Mouse (Mus musculus): ENCODE results near the gene Slc15a3.

DNA sequence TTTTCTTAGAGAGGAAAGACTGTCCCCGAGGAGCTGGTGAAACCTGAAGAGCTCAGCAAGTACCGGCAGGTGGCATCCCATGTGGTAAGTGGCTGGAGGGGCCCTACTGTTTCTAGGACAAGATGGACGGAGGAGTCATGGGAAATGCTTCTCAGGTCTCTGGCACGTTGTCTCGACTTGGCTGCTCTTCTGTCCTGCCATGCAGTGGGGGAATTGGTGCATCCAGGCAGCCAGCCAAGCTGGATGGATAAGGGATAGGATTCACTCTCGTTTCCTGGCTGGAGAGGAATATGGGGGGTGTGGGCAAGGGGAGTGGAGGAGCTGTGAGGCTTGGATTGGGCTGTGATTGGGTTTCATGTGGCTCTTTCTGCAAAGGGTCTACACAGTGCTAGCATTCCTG lies 60.8 kb downstream of the Slc15a3 start:
- TF ChIP-seq CTCF (IDR thresholded peaks at IDR 0.05; ENCODE audit: low read depth, low read length) (no peak), TAL1 (conservative IDR thresholded peaks at IDR 0.05; ENCODE audit: low read depth, low read length) (no peak), GATA1 (IDR thresholded peaks at IDR 0.05; ENCODE audit: borderline replicate concordance, low read length) (no peak)

All from G1E (cell line).